Comparison of ENCODE assay signal across 11 mouse cellular contexts in genomic region chr10:120916250-120916649, GRCm38 (mm10). TPM values are rescaled to one million over a fixed set of nuclear protein-coding genes. Genes with fewer than 3 reads are reported as not detected.
DNase-seq lines count a peak whose midpoint lies in the region; ATAC-seq and TF ChIP-seq lines count a peak whose summit lies in the region.
"Had no signal": no experiment of that assay in that cellular context is flagged by ENCODE, and none has a peak within 500 bp of the region (broad histone marks: within the 10 kb centered on the region; RNA-seq: fewer than 3 reads in every experiment).

No protein-coding gene starts in this region.

- H3K27me3 ChIP-seq in intestine, embryonic 14.5 days (replicated peaks; ENCODE audit: control insufficient read depth, insufficient read depth, low read length): no peaks in the 10 kb centered on the region
- H3K27me3 ChIP-seq in intestine, embryonic 16.5 days (replicated peaks; ENCODE audit: control insufficient read depth, insufficient read depth, low read length): no peaks in the 10 kb centered on the region
- H3K27me3 ChIP-seq in CH12.LX (replicated peaks): no peaks in the 10 kb centered on the region

- ATAC-seq in intestine, embryonic 14.5 days (replicated peaks; ENCODE audit: low FRiP score, low TSS enrichment, low read depth): no peak
- ATAC-seq in intestine, embryonic 16.5 days: no peak
- no peak for ATAC-seq in inflammation-experienced regulatory T-cells, adult 6 months

- H3K4me1 ChIP-seq in intestine, embryonic 14.5 days (replicated peaks; ENCODE audit: control insufficient read depth, insufficient read depth, low read length): no peaks in the 10 kb centered on the region
- no peaks in the 10 kb centered on the region for H3K4me1 ChIP-seq in intestine, embryonic 16.5 days (ENCODE audit: control insufficient read depth, insufficient read depth, low read length)
- peaks cover 0 to 6% of the 10 kb centered on the region in 2 experiments; a peak in 1 of 4 replicates for H3K4me1 ChIP-seq in CH12.LX (ENCODE audit: control insufficient read depth in 1 of 2, insufficient read depth in 2 of 2)
- H3K4me1 ChIP-seq in cortical plate, adult 2 months (ENCODE audit: control insufficient read depth, insufficient read depth, low read length): no peaks in the 10 kb centered on the region

- H3K9ac ChIP-seq in intestine, embryonic 14.5 days (ENCODE audit: low read length): no peak overlapping the region
- no peak overlapping the region for H3K9ac ChIP-seq in intestine, embryonic 16.5 days (ENCODE audit: low read depth, low read length)
- no peak overlapping the region for H3K9ac ChIP-seq in CH12.LX (ENCODE audit: insufficient read depth, low read depth)

- H3K27ac ChIP-seq in intestine, embryonic 14.5 days (ENCODE audit: low read depth): no peak overlapping the region
- no peak overlapping the region for H3K27ac ChIP-seq in intestine, embryonic 16.5 days (ENCODE audit: low read length)
- no peak overlapping the region for H3K27ac ChIP-seq in CH12.LX (ENCODE audit: insufficient read depth, low read depth)
- no peak overlapping the region for H3K27ac ChIP-seq in cortical plate, adult 2 months (ENCODE audit: insufficient read depth, low read length)

- H3K4me2 ChIP-seq in intestine, embryonic 14.5 days (ENCODE audit: low read length): no peak overlapping the region
- no peak overlapping the region for H3K4me2 ChIP-seq in intestine, embryonic 16.5 days (ENCODE audit: low read depth, low read length)
- no peak overlapping the region for H3K4me2 ChIP-seq in CH12.LX (ENCODE audit: insufficient read depth, low read depth, poor library complexity, severe bottlenecking)

- DNase-seq in intestine, embryonic 14.5 days (ENCODE audit: low spot score): peak; percentile 48
- peak; percentile 32 for DNase-seq in 416B (ENCODE audit: low read depth)
- DNase-seq in CH12.LX (ENCODE audit: extremely low read depth): peak; percentile 6
- DNase-seq in MN1 (ENCODE audit: low spot score): no peak
- no peak for DNase-seq in right cerebral cortex, postnatal 25 days
- DNase-seq: cerebellum, adult 11-12 months; heart, postnatal 36 days; kidney, postnatal 14 days had no signal

- H3K9me3 ChIP-seq in intestine, embryonic 14.5 days (ENCODE audit: control insufficient read depth, low read length): no peaks in the 10 kb centered on the region
- H3K9me3 ChIP-seq in intestine, embryonic 16.5 days (ENCODE audit: control insufficient read depth, low read length): no peaks in the 10 kb centered on the region
- no peaks in the 10 kb centered on the region for H3K9me3 ChIP-seq in CH12.LX (replicated peaks; ENCODE audit: low read length)

- peak in 1 of 2 experiments; percentile 33; a peak in 1 of 4 replicates for TF ChIP-seq CTCF in CH12.LX (conservative IDR thresholded peaks at IDR 0.05 in 1 of 2, IDR thresholded peaks at IDR 0.05 in 1 of 2; ENCODE audit: low read depth in 2 of 2, low read length in 2 of 2)
- peak; percentile 17; the same call in 1 of the 2 replicates for TF ChIP-seq CTCF in cortical plate, adult 2 months (IDR thresholded peaks at IDR 0.05; ENCODE audit: extremely low read depth, insufficient read depth, low read length)

- TF ChIP-seq POLR2A in CH12.LX (IDR thresholded peaks at IDR 0.05; ENCODE audit: low read depth, low read length): no peak
- TF ChIP-seq POLR2A in cortical plate, adult 2 months (IDR thresholded peaks at IDR 0.05; ENCODE audit: extremely low read depth, insufficient read depth, low read length): no peak

- no peak overlapping the region for H3K4me3 ChIP-seq in intestine, embryonic 14.5 days (ENCODE audit: low read depth, low read length)
- H3K4me3 ChIP-seq in intestine, embryonic 16.5 days (ENCODE audit: low read length): no peak overlapping the region
- no peak overlapping the region for H3K4me3 ChIP-seq in CH12.LX (replicated peaks in 1 of 3; ENCODE audit: low read depth in 2 of 3, low read length in 2 of 3, poor library complexity in 1 of 3)
- no peak overlapping the region for H3K4me3 ChIP-seq in cortical plate, adult 2 months (ENCODE audit: insufficient read depth, low read length)

- no peak; the same call in none of the 2 replicates for TF ChIP-seq RAD21 in CH12.LX (IDR thresholded peaks at IDR 0.05; ENCODE audit: low read depth, low read length)

- WGBS in intestine, embryonic 14.5 days: 91% methylated on average over 5 of the region's 5 CpGs
- WGBS in intestine, embryonic 16.5 days: 87% methylated on average over 5 of the region's 5 CpGs

- no peak for TF ChIP-seq EP300 in CH12.LX (IDR thresholded peaks at IDR 0.05; ENCODE audit: low read length)

- no peaks in the 10 kb centered on the region for H3K79me2 ChIP-seq in CH12.LX (replicated peaks; ENCODE audit: control insufficient read depth, extremely low read depth, insufficient read depth, poor library complexity, severe bottlenecking)

- peaks cover 12% of the 10 kb centered on the region; the same call in 1 of the 2 replicates for H3K36me3 ChIP-seq in intestine, embryonic 14.5 days (ENCODE audit: control insufficient read depth, insufficient read depth, low read length)
- H3K36me3 ChIP-seq in intestine, embryonic 16.5 days (ENCODE audit: control insufficient read depth, insufficient read depth, low read length): no peaks in the 10 kb centered on the region
- peaks cover 6 to 10% of the 10 kb centered on the region in 2 experiments for H3K36me3 ChIP-seq in CH12.LX (replicated peaks in 1 of 2; ENCODE audit: control insufficient read depth in 1 of 2, insufficient read depth in 1 of 2, low read length in 1 of 2)

- in situ Hi-C loops in CH12.LX (cut with MboI; ENCODE audit: low pct_ligation_motif_present, low pct_unique_long_range_greater_than_20kb, low sequenced_read_pairs): no loop called here

- dilution Hi-C loops in CH12.LX (cut with MboI; ENCODE audit: extremely low pct_ligation_motif_present, extremely low pct_unique_long_range_greater_than_20kb, low sequenced_read_pairs): no loop called here

TF ChIP-seq in CH12.LX, 34 proteins besides CTCF, POLR2A, EP300 and RAD21:
- TF ChIP-seq MXI1 (IDR thresholded peaks at IDR 0.05; ENCODE audit: low read depth, low read length) (no peak), IRF4 (IDR thresholded peaks at IDR 0.05; ENCODE audit: low read depth, low read length) (no peak), MAZ (IDR thresholded peaks at IDR 0.05; ENCODE audit: low read depth, low read length) (no peak), ZNF384 (IDR thresholded peaks at IDR 0.05; ENCODE audit: low read depth, low read length) (no peak), KAT2A (IDR thresholded peaks at IDR 0.05; ENCODE audit: insufficient replicate concordance, low read length) (no peak), ZKSCAN1 (IDR thresholded peaks at IDR 0.05; ENCODE audit: borderline replicate concordance, low read depth, low read length) (no peak), NRF1 (IDR thresholded peaks at IDR 0.05; ENCODE audit: low read depth, low read length) (no peak), JUN (IDR thresholded peaks at IDR 0.05; ENCODE audit: insufficient read depth, low read depth, low read length) (no peak), TCF12 (IDR thresholded peaks at IDR 0.05; ENCODE audit: low read depth, low read length) (no peak), POLR2AphosphoS2 (IDR thresholded peaks at IDR 0.05; ENCODE audit: low read depth, low read length) (no peak), GABPA (IDR thresholded peaks at IDR 0.05; ENCODE audit: insufficient replicate concordance, low read depth, low read length) (no peak), CHD1 (IDR thresholded peaks at IDR 0.05; ENCODE audit: low read depth, low read length) (no peak), CHD2 (IDR thresholded peaks at IDR 0.05; ENCODE audit: low read length) (no peak), MEF2A (IDR thresholded peaks at IDR 0.05; ENCODE audit: borderline replicate concordance, low read depth, low read length) (no peak), SMC3 (IDR thresholded peaks at IDR 0.05; ENCODE audit: low read depth, low read length) (no peak), NELFE (IDR thresholded peaks at IDR 0.05; ENCODE audit: low read depth, low read length) (no peak), USF2 (conservative IDR thresholded peaks at IDR 0.05; ENCODE audit: low read depth, low read length) (no peak), MAX (IDR thresholded peaks at IDR 0.05; ENCODE audit: low read length) (no peak), UBTF (IDR thresholded peaks at IDR 0.05; ENCODE audit: low read depth, low read length) (no peak)

RNA-seq across cellular contexts. Expression of gene Msrb3, which starts 17.3 kb away (rescaled TPM):
- polyA plus RNA-seq in intestine, embryonic 14.5 days (2014; fragmentation: Nextera tagmentation; extraction: Ambion mirVana): 17.6 and 18.2 TPM in 2 replicates
- polyA plus RNA-seq in intestine, embryonic 16.5 days (2015; fragmentation: Nextera tagmentation; extraction: Ambion mirVana): 11.2 and 14.0 TPM in 2 replicates
- not detected in 2 replicates for total RNA-seq in CH12.LX (2012; rRNA removed)
- not detected in 2 replicates for total RNA-seq in CH12.LX (2014; rRNA removed)
- polyA plus RNA-seq in CH12.LX (2012; ENCODE audit: insufficient read length, low read depth): not detected in 2 replicates
- 7.6 and 8.0 TPM in 2 replicates for polyA plus RNA-seq in cortical plate, adult 2 months (2012; rRNA removed)
- under 1 TPM in 2 of 3 experiments, not detected in 1; 0.17 to 0.48 TPM for polyA plus RNA-seq in inflammation-experienced regulatory T-cells, adult 6 months (2017; shearing (Covaris generic))

Comparison
In these comparisons a context has a peak if more than half of its experiments do, and no peak if none do; other contexts are left out.
1. DNase-seq: peak in intestine, embryonic 14.5 days (single experiment), 416B (single experiment) and CH12.LX (single experiment); none in MN1 (single experiment) and right cerebral cortex, postnatal 25 days (single experiment).